8 mouse cellular contexts compared by ENCODE assay signal in genomic region chr11:68622751-68623150, GRCm38 (mm10). TPM values are rescaled to one million over a fixed set of nuclear protein-coding genes. Genes with fewer than 3 reads are reported as not detected.
A peak's percentile ranks its signal among the peaks of the same experiment; 100 is the strongest.
DNase-seq lines count a peak whose midpoint lies in the region; ATAC-seq and TF ChIP-seq lines count a peak whose summit lies in the region.

No protein-coding gene starts in this region.

- no peaks in the 10 kb centered on the region for H3K79me2 ChIP-seq in myocyte (ENCODE audit: control insufficient read depth, insufficient read depth)

- no peak overlapping the region for H3ac ChIP-seq in myocyte (ENCODE audit: control insufficient read depth, insufficient read length)

- peak overlapping the region; percentile 70 for H3K27ac ChIP-seq in kidney, postnatal 0 days
- H3K27ac ChIP-seq in forebrain, postnatal 0 days (ENCODE audit: low read depth, low read length): peak overlapping the region; percentile 21; the same call in 1 of the 2 replicates
- H3K27ac ChIP-seq in intestine, embryonic 15.5 days: peak overlapping the region; percentile 84

- H3K4me2 ChIP-seq in kidney, postnatal 0 days (ENCODE audit: low read length): peak overlapping the region; percentile 51; the same call in 1 of the 2 replicates
- H3K4me2 ChIP-seq in forebrain, postnatal 0 days (ENCODE audit: low read depth): peak overlapping the region; percentile 49
- H3K4me2 ChIP-seq in intestine, embryonic 15.5 days (replicated peaks): peak overlapping the region; percentile 55
- H3K4me2 ChIP-seq in myocyte (ENCODE audit: low read depth): peak overlapping the region; percentile 75

- H3K36me3 ChIP-seq in kidney, postnatal 0 days (ENCODE audit: insufficient read depth, low read length): no peaks in the 10 kb centered on the region
- no peaks in the 10 kb centered on the region for H3K36me3 ChIP-seq in forebrain, postnatal 0 days (ENCODE audit: insufficient read depth)
- H3K36me3 ChIP-seq in intestine, embryonic 15.5 days: no peaks in the 10 kb centered on the region
- no peaks in the 10 kb centered on the region for H3K36me3 ChIP-seq in myocyte (ENCODE audit: control insufficient read depth, insufficient read depth)

- H3K9me3 ChIP-seq in kidney, postnatal 0 days (replicated peaks; ENCODE audit: low read length): no peaks in the 10 kb centered on the region
- no peaks in the 10 kb centered on the region for H3K9me3 ChIP-seq in forebrain, postnatal 0 days (ENCODE audit: low read length)
- no peaks in the 10 kb centered on the region for H3K9me3 ChIP-seq in intestine, embryonic 15.5 days

- WGBS in kidney, postnatal 0 days: 49% methylated on average over 9 of the region's 9 CpGs
- WGBS in forebrain, postnatal 0 days: 78% methylated on average over 9 of the region's 9 CpGs
- WGBS in intestine, embryonic 15.5 days: 36% methylated on average over 9 of the region's 9 CpGs

- no peak for TF ChIP-seq POLR2A in myocyte (IDR thresholded peaks at IDR 0.05; ENCODE audit: insufficient read length, low read depth)

- TF ChIP-seq CTCF in kidney, postnatal 0 days (IDR thresholded peaks at IDR 0.05; ENCODE audit: low read depth): no peak
- no peak for TF ChIP-seq CTCF in forebrain, postnatal 0 days (IDR thresholded peaks at IDR 0.05; ENCODE audit: low read depth)

- ATAC-seq in kidney, postnatal 0 days (replicated peaks; ENCODE audit: low FRiP score, low read depth): no peak
- no peak for ATAC-seq in forebrain, postnatal 0 days
- 0 out of 2 replicates have a peak, but pooled peaks have one; percentile 17 for ATAC-seq in intestine, embryonic 15.5 days
- ATAC-seq in frontal cortex, adult (ENCODE audit: low TSS enrichment): no peak

- H3K4me1 ChIP-seq in kidney, postnatal 0 days (replicated peaks; ENCODE audit: insufficient read depth, low read length): peaks cover 15% of the 10 kb centered on the region; the same call in 1 of the 2 replicates
- H3K4me1 ChIP-seq in forebrain, postnatal 0 days (ENCODE audit: insufficient read depth): no peaks in the 10 kb centered on the region
- H3K4me1 ChIP-seq in intestine, embryonic 15.5 days (replicated peaks): peaks cover 17% of the 10 kb centered on the region

- DNase-seq in kidney, postnatal 0 days (ENCODE audit: low spot score): peak; percentile 79
- DNase-seq in kidney, adult 11 months: no peak
- no peak for DNase-seq in forebrain, postnatal 0 days
- no peak for DNase-seq in thymus, postnatal 4 days
- DNase-seq in thymus, postnatal 25 days: no peak

- H3K27me3 ChIP-seq in kidney, postnatal 0 days (ENCODE audit: insufficient read depth, low read length): no peaks in the 10 kb centered on the region
- no peaks in the 10 kb centered on the region for H3K27me3 ChIP-seq in forebrain, postnatal 0 days (ENCODE audit: insufficient read depth, low read length)
- H3K27me3 ChIP-seq in intestine, embryonic 15.5 days (replicated peaks): no peaks in the 10 kb centered on the region
- H3K27me3 ChIP-seq in myocyte (ENCODE audit: control insufficient read depth, insufficient read depth, insufficient read length): no peaks in the 10 kb centered on the region

- no peak overlapping the region for H3K9ac ChIP-seq in kidney, postnatal 0 days (ENCODE audit: low read depth, low read length)
- H3K9ac ChIP-seq in forebrain, postnatal 0 days: no peak overlapping the region
- H3K9ac ChIP-seq in intestine, embryonic 15.5 days: no peak overlapping the region

- no peak overlapping the region for H3K4me3 ChIP-seq in kidney, postnatal 0 days (replicated peaks; ENCODE audit: low read depth, low read length)
- no peak overlapping the region for H3K4me3 ChIP-seq in forebrain, postnatal 0 days (ENCODE audit: low read depth, low read length)
- no peak overlapping the region for H3K4me3 ChIP-seq in intestine, embryonic 15.5 days (replicated peaks)
- peak overlapping the region; percentile 14 for H3K4me3 ChIP-seq in myocyte

TF ChIP-seq in myocyte, 11 proteins besides CTCF, POLR2A, EP300 and RAD21:
- TF ChIP-seq MYOD1 (IDR thresholded peaks at IDR 0.05; ENCODE audit: control insufficient read depth in 1 of 3, insufficient read length in 2 of 3, low read depth in 2 of 3) (no peak), SRF (IDR thresholded peaks at IDR 0.05; ENCODE audit: control insufficient read depth, insufficient read length, low read depth) (no peak), CEBPB (IDR thresholded peaks at IDR 0.05; ENCODE audit: insufficient read depth, poor library complexity, severe bottlenecking) (no peak), USF1 (IDR thresholded peaks at IDR 0.05; ENCODE audit: low read depth) (no peak), E2F4 (IDR thresholded peaks at IDR 0.05; ENCODE audit: insufficient read depth) (no peak), REST (IDR thresholded peaks at IDR 0.05; ENCODE audit: insufficient read depth, insufficient read length) (no peak), POLR2AphosphoS2 (IDR thresholded peaks at IDR 0.05; ENCODE audit: insufficient read length, low read depth) (no peak), TCF3 (IDR thresholded peaks at IDR 0.05; ENCODE audit: insufficient read length, low read depth) (no peak), TCF12 (IDR thresholded peaks at IDR 0.05; ENCODE audit: insufficient read depth, poor library complexity, severe bottlenecking) (no peak), MAX (IDR thresholded peaks at IDR 0.05; ENCODE audit: low read depth) (no peak), MYOG (IDR thresholded peaks at IDR 0.05; ENCODE audit: control insufficient read depth in 1 of 3, insufficient read depth in 1 of 3, insufficient read length in 2 of 3, low read depth in 2 of 3) (no peak)

RNA-seq across cellular contexts. Expression of gene Ccdc42, which starts 35.9 kb away (rescaled TPM):
- 2.9 and 3.0 TPM in 2 replicates for polyA plus RNA-seq in kidney, postnatal 0 days (2015; fragmentation: Nextera tagmentation; extraction: Ambion mirVana)
- total RNA-seq in forebrain, postnatal 0 days (2014; rRNA removed): 0.46 and 1.3 TPM in 2 replicates
- 0.43 and 0.85 TPM in 2 replicates for polyA plus RNA-seq in forebrain, postnatal 0 days (2015; fragmentation: Nextera tagmentation; extraction: Ambion mirVana)
- polyA plus RNA-seq in intestine, embryonic 15.5 days (2015; fragmentation: Nextera tagmentation; extraction: Ambion mirVana): 0.21 and 0.25 TPM in 2 replicates
- polyA plus RNA-seq in myocyte (2012; fragmentation: generic; extraction: Trizol): not detected

Comparison
In these comparisons a context has a peak if more than half of its experiments do, and no peak if none do; other contexts are left out.
1. H3K27ac ChIP-seq: peak in every context shown above with its lines; median percentile 84 in intestine, embryonic 15.5 days; 70 in kidney, postnatal 0 days; 21 in forebrain, postnatal 0 days.